Mouse (Mus musculus): ENCODE data around the gene Fkbp10. TPM values are rescaled to one million over a fixed set of nuclear protein-coding genes. Genes with fewer than 3 reads are reported as not detected.

Gene Fkbp10
- polyA plus RNA-seq, 1 experiment from 2014 or later = 146 TPM

DNA sequence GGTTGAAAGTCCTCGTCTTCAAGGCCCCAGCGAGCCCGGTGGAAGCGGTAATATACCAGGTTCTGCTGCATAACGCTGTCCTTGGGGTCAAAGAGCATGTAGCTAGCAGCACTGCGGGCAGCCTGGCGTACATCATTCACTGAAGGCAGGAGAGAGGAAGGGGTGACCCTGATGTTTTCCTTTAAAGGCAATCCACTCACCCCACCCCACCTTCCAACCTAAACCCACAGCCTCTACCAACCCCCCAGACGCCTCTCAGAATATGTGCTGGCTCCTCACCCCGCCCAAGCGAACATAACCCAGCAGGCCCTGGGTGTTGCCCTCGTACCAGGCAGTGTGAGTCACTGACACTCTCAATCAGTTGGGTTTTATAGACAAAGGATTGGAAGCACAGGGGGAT lies 3.8 kb upstream of the Fkbp10 start:
- DNase-seq = no peak
- no peak for ATAC-seq (ENCODE audit: insufficient read depth)
- peaks cover 13% of the 10 kb centered on the region for H3K4me1 ChIP-seq (ENCODE audit: insufficient read depth)
- H3K9ac ChIP-seq = peak overlapping the region; percentile 29; the same call in 1 of the 2 replicates
- peak overlapping the region; percentile 86; the same call in 1 of the 2 replicates for H3K4me2 ChIP-seq
- WGBS = 52% methylated on average over 11 of the region's 11 CpGs
- H3K9me3 ChIP-seq (ENCODE audit: low read depth, low read length) = no peaks in the 10 kb centered on the region
- H3K36me3 ChIP-seq (ENCODE audit: insufficient read depth) = peaks cover 47% of the 10 kb centered on the region
- no peaks in the 10 kb centered on the region for H3K27me3 ChIP-seq (ENCODE audit: insufficient read depth, low read length)
- H3K4me3 ChIP-seq (ENCODE audit: low read depth, low read length) = no peak overlapping the region
- no peak for TF ChIP-seq CTCF (IDR thresholded peaks at IDR 0.05; ENCODE audit: low read depth)
- H3K27ac ChIP-seq (ENCODE audit: low read depth) = no peak overlapping the region

DNA sequence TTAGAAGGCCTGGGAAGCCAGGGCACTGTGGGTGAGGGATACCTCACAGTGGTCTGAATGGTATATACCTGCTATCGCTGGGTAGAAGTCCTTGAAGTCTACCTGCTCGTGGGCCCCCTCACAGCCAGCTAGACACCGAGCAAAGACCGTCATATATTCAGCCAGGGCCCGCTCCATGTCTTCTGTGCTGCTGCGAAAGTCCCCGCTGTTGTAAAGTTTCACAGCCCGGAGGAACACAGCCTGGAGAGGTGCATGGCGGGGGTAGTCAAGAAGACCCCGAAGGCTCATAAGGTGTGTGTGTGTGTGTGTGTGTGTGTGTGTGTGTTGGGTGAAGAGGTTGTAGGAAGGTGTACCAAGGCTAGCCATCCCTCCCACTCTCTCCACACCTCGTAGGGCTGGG lies 2.0 kb upstream of the Fkbp10 start:
- H3K4me2 ChIP-seq = peak overlapping the region; percentile 86
- peak overlapping the region; percentile 73 for H3K4me3 ChIP-seq (ENCODE audit: low read depth, low read length)
- peaks cover 13% of the 10 kb centered on the region for H3K4me1 ChIP-seq (ENCODE audit: insufficient read depth)
- H3K36me3 ChIP-seq (ENCODE audit: insufficient read depth) = peaks cover 36% of the 10 kb centered on the region
- peak overlapping the region; percentile 83 for H3K9ac ChIP-seq
- H3K9me3 ChIP-seq (ENCODE audit: low read depth, low read length) = no peaks in the 10 kb centered on the region
- ATAC-seq (ENCODE audit: insufficient read depth) (no peak), DNase-seq (no peak)
- no peak overlapping the region for H3K27ac ChIP-seq (ENCODE audit: low read depth)
- 48% methylated on average over 11 of the region's 11 CpGs for WGBS
- no peaks in the 10 kb centered on the region for H3K27me3 ChIP-seq (ENCODE audit: insufficient read depth, low read length)
- TF ChIP-seq CTCF (IDR thresholded peaks at IDR 0.05; ENCODE audit: low read depth) = no peak

DNA sequence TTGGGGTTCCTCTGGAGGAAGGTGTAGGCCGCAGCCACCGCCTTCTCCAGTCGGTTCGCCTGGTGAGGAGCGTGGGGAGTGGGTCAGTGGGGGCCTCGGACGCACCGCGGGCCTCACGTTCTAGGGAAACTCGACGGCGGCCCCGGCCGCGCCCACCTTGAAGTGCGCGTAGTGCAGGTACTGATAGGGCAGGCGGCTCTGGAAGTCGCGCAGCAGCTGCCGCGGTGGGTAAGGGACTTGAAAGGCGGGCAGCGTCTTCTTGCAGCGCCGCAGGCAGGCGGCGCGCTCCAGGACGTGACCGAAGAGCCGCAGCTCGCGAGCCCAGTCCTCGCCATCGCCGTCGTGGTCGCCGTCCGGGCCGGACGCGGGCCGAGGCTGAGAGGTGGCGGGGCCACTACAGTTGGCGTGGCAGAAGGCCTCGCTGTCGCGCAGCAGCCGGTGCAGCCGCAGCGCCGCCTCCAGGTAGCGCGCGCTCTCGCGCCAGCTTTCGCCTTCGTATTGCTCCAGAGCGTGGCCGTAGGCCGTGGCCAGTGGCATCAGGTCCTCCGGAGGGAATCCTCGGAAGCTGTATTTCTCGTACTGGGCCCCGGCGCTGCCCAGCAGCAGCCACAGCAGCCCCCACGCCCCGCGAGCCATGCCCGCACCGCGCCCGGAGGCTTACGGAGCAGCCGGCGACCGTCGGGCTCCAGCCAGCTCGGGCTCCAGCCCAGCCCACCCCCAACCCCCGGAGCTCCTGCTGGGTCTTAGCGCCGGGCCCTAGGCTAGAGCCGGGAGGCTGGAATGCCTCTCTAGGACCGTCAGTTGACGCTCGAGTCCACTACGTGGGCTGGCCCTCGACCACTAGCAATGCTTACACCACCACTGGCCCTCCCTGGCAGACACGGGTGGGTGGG lies 1.2 kb upstream of the Fkbp10 start, which contains the start of gene P3h4:
P3h4 (minus strand) TSS at position 816 of the 893 bp plus-strand sequence.
- peaks cover 13% of the 10 kb centered on the region for H3K4me1 ChIP-seq (ENCODE audit: insufficient read depth)
- peak within 1 kb of the TSS; percentile 97 for H3K27ac ChIP-seq (ENCODE audit: low read depth)
- DNase-seq = peak; percentile 95
- peaks cover 28% of the 10 kb centered on the region for H3K36me3 ChIP-seq (ENCODE audit: insufficient read depth)
- H3K27me3 ChIP-seq (ENCODE audit: insufficient read depth, low read length) = no peaks in the 10 kb centered on the region
- peak; percentile 59 for TF ChIP-seq CTCF (IDR thresholded peaks at IDR 0.05; ENCODE audit: low read depth)
- no peaks in the 10 kb centered on the region for H3K9me3 ChIP-seq (ENCODE audit: low read depth, low read length)
- ATAC-seq (ENCODE audit: insufficient read depth) = peak; percentile 98
- peak within 1 kb of the TSS; percentile 83 for H3K9ac ChIP-seq
- peak within 1 kb of the TSS; percentile 73 for H3K4me3 ChIP-seq (ENCODE audit: low read depth, low read length)
- H3K4me2 ChIP-seq = peak within 1 kb of the TSS; percentile 86
- WGBS = under 1% methylated on average over 93 of the region's 93 CpGs

DNA sequence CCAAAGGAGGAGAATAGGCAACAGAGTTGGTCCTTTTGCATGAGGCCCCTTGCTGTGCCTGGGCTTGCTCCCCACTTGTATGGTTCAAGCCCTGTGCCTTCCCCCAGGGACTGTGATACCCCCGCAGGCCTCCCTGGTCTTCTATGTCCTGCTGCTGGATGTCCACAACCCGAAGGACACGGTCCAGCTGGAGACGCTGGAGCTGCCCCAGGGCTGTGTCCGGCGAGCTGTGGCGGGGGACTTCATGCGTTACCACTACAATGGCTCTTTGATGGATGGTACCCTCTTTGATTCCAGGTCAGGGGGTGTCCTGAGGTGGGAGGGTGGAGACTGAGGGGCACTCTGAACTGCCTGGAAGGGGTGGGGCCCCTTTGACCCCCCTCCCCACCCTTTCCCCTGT lies 6.0 kb downstream of the Fkbp10 start:
- Histone ChIP-seq H3K9me3 (ENCODE audit: low read depth, low read length) (no peaks in the 10 kb centered on the region), H3K27me3 (ENCODE audit: insufficient read depth, low read length) (no peaks in the 10 kb centered on the region), H3K4me2 (no peak overlapping the region), H3K4me1 (ENCODE audit: insufficient read depth) (no peaks in the 10 kb centered on the region), H3K27ac (ENCODE audit: low read depth) (no peak overlapping the region), H3K4me3 (ENCODE audit: low read depth, low read length) (no peak overlapping the region), H3K36me3 (ENCODE audit: insufficient read depth) (peaks cover 58% of the 10 kb centered on the region), H3K9ac (no peak overlapping the region)
- no peak for TF ChIP-seq CTCF (IDR thresholded peaks at IDR 0.05; ENCODE audit: low read depth)
- ATAC-seq (ENCODE audit: insufficient read depth) (no peak), DNase-seq (no peak)
- WGBS = 83% methylated on average over 8 of the region's 8 CpGs

DNA sequence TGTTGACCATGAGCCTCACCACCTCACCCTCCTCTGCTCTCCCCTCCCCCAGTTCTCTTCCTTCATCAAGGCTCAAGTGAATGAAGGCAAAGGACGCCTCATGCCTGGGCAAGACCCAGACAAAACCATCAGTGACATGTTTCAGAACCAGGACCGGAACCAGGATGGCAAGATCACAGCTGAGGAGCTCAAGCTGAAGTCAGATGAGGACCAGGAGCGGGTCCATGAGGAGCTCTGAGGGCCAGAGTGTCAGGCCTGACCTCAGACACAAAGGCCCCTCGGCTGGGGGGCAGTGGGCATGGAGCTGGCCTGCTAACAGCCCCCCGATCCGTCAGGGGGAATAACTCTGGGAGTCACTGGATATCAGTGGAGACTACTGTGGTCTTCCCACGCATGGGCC lies 8.3 kb downstream of the Fkbp10 start:
- H3K4me1 ChIP-seq (ENCODE audit: insufficient read depth) = no peaks in the 10 kb centered on the region
- no peak overlapping the region for H3K9ac ChIP-seq
- WGBS = 88% methylated on average over 7 of the region's 7 CpGs
- no peaks in the 10 kb centered on the region for H3K9me3 ChIP-seq (ENCODE audit: low read depth, low read length)
- ATAC-seq (ENCODE audit: insufficient read depth) (no peak), DNase-seq (no peak)
- no peak for TF ChIP-seq CTCF (IDR thresholded peaks at IDR 0.05; ENCODE audit: low read depth)
- H3K4me3 ChIP-seq (ENCODE audit: low read depth, low read length) = no peak overlapping the region
- H3K27me3 ChIP-seq (ENCODE audit: insufficient read depth, low read length) = no peaks in the 10 kb centered on the region
- H3K36me3 ChIP-seq (ENCODE audit: insufficient read depth) = peaks cover 58% of the 10 kb centered on the region
- H3K4me2 ChIP-seq = no peak overlapping the region
- no peak overlapping the region for H3K27ac ChIP-seq (ENCODE audit: low read depth)

DNA sequence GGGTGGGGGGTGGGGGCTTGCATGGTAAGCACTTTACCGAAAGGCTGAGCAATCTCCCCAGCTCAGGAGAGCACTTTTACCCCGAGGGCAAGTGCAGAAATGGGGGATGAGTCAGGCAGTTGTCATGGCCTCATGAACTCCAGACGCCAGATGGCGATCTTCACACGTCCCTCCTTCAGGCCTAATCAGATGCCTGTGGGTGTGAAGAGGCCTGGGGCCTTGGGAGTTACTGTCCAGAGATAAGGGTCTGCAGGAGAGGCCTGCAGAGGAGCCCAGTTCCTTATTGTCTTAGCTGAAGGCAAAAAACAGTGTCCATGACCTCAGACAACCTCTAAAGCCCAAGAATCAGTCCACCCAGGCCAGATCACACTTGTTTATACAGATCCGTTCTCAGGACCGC lies 10.4 kb downstream of the Fkbp10 start:
- WGBS = 26% methylated on average over 7 of the region's 7 CpGs

DNA sequence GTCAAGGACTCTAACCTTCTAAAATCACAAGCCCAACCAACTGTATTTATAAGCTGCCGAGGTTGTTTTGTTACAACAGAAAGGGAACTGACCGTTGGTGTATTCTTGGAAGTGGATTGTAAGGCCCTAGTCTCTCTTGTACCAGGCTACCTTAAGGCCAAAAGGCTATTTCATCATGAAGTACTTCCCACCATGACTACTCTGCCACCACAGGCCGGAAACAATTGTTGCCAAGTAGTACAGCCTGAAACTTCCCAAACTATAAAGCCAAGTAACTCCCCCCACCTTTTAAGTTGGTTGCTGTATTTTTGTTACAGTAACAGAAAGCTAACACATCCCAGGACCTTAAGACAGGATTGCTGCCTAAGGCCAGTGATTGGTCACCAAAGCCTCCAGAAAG lies 11.3 kb downstream of the Fkbp10 start:
- H3K4me3 ChIP-seq (ENCODE audit: low read depth, low read length) = no peak overlapping the region
- H3K4me2 ChIP-seq = no peak overlapping the region
- no peaks in the 10 kb centered on the region for H3K9me3 ChIP-seq (ENCODE audit: low read depth, low read length)
- H3K4me1 ChIP-seq (ENCODE audit: insufficient read depth) = no peaks in the 10 kb centered on the region
- no peak overlapping the region for H3K27ac ChIP-seq (ENCODE audit: low read depth)
- H3K27me3 ChIP-seq (ENCODE audit: insufficient read depth, low read length) = no peaks in the 10 kb centered on the region
- no peak for ATAC-seq (ENCODE audit: insufficient read depth)
- WGBS = 80% methylated on average over 3 of the region's 3 CpGs
- H3K36me3 ChIP-seq (ENCODE audit: insufficient read depth) = peaks cover 54% of the 10 kb centered on the region
- no peak overlapping the region for H3K9ac ChIP-seq
- no peak for TF ChIP-seq CTCF (IDR thresholded peaks at IDR 0.05; ENCODE audit: low read depth)
- no peak for DNase-seq

More for the DNA sequence above, 10.4 kb downstream of the Fkbp10 start:
- Histone ChIP-seq H3K4me3 (ENCODE audit: low read depth, low read length) (no peak overlapping the region), H3K9me3 (ENCODE audit: low read depth, low read length) (no peaks in the 10 kb centered on the region), H3K27me3 (ENCODE audit: insufficient read depth, low read length) (no peaks in the 10 kb centered on the region), H3K4me1 (ENCODE audit: insufficient read depth) (no peaks in the 10 kb centered on the region), H3K4me2 (no peak overlapping the region), H3K36me3 (ENCODE audit: insufficient read depth) (peaks cover 60% of the 10 kb centered on the region), H3K9ac (no peak overlapping the region), H3K27ac (ENCODE audit: low read depth) (no peak overlapping the region)
- DNase-seq (peak; percentile 69), ATAC-seq (ENCODE audit: insufficient read depth) (peak; percentile 50; the same call in 1 of the 2 replicates)
- peak; percentile 69 for TF ChIP-seq CTCF (IDR thresholded peaks at IDR 0.05; ENCODE audit: low read depth)

All from lung, embryonic 14.5 days (tissue).